Mouse (Mus musculus) myocyte (in vitro differentiated cells): ENCODE measurements around the gene Aifm3. TPM values are rescaled to one million over a fixed set of nuclear protein-coding genes. Genes with fewer than 3 reads are reported as not detected.

ENCODE experiments used
- H3K27me3 ChIP-seq: one replicate; pipeline ENCODE4 v1.6.1; 2011; ENCODE audit not compliant: control insufficient read depth, insufficient read depth, insufficient read length
- H3K36me3 ChIP-seq: one replicate; pipeline ENCODE4 v1.6.1; 2011; ENCODE audit not compliant: control insufficient read depth, insufficient read depth
- H3K4me2 ChIP-seq: one replicate; pipeline ENCODE4 v1.6.1; 2011; ENCODE audit warnings: low read depth, control low read depth
- H3K4me3 ChIP-seq: one replicate; pipeline ENCODE4 v1.5.1; 2011; ENCODE audit warnings: mild to moderate bottlenecking, control low read depth, moderate library complexity
- H3K79me2 ChIP-seq: one replicate; pipeline ENCODE4 v1.6.1; 2011; ENCODE audit not compliant: control insufficient read depth, insufficient read depth
- H3ac ChIP-seq: one replicate; pipeline ENCODE4 v1.6.1; 2011; ENCODE audit not compliant: control insufficient read depth, insufficient read length
- CEBPB ChIP-seq: IDR thresholded peaks from 2 replicates; pipeline ENCODE4 v1.6.1; 2011; ENCODE audit warnings: mild to moderate bottlenecking, moderate library complexity; ENCODE audit not compliant: poor library complexity, insufficient read depth, severe bottlenecking
- E2F4 ChIP-seq: IDR thresholded peaks from one replicate; pipeline ENCODE4 v1.6.1; 2011; ENCODE audit warnings: mild to moderate bottlenecking, control low read depth, moderate library complexity; ENCODE audit not compliant: insufficient read depth
- MAX ChIP-seq: IDR thresholded peaks from one replicate; pipeline ENCODE4 v1.6.1; 2011; ENCODE audit warnings: low read depth, mild to moderate bottlenecking, control low read depth
- MYOD1 ChIP-seq, 3 experiments: IDR thresholded peaks; one replicate each; pipeline ENCODE4 v1.6.1; 2011; ENCODE audit warnings: control low read depth in 2 of 3, low read depth in 2 of 3, mild to moderate bottlenecking in 2 of 3, moderate library complexity in 1 of 3; ENCODE audit not compliant: insufficient read length in 2 of 3, control insufficient read depth in 1 of 3
- MYOG ChIP-seq, 3 experiments: IDR thresholded peaks; one replicate each; pipeline ENCODE4 v1.6.1; 2011; ENCODE audit warnings: control low read depth in 2 of 3, low read depth in 2 of 3, mild to moderate bottlenecking in 2 of 3; ENCODE audit not compliant: insufficient read length in 2 of 3, control insufficient read depth in 1 of 3, insufficient read depth in 1 of 3
- POLR2A ChIP-seq: IDR thresholded peaks from one replicate; pipeline ENCODE4 v1.6.1; 2011; ENCODE audit warnings: low read depth, mild to moderate bottlenecking, control low read depth, moderate library complexity; ENCODE audit not compliant: insufficient read length
- POLR2AphosphoS2 ChIP-seq: IDR thresholded peaks from one replicate; pipeline ENCODE4 v1.6.1; 2011; ENCODE audit warnings: low read depth, control low read depth; ENCODE audit not compliant: insufficient read length
- REST ChIP-seq: IDR thresholded peaks from one replicate; pipeline ENCODE4 v1.6.1; 2011; ENCODE audit warnings: mild to moderate bottlenecking, control low read depth, moderate library complexity; ENCODE audit not compliant: insufficient read depth, insufficient read length
- SRF ChIP-seq: IDR thresholded peaks from one replicate; pipeline ENCODE4 v1.6.1; 2011; ENCODE audit warnings: low read depth; ENCODE audit not compliant: control insufficient read depth, insufficient read length
- TCF12 ChIP-seq: IDR thresholded peaks from one replicate; pipeline ENCODE4 v1.6.1; 2011; ENCODE audit warnings: mild to moderate bottlenecking, control low read depth; ENCODE audit not compliant: poor library complexity, insufficient read depth, severe bottlenecking
- TCF3 ChIP-seq: IDR thresholded peaks from one replicate; pipeline ENCODE4 v1.6.1; 2011; ENCODE audit warnings: low read depth, control low read depth; ENCODE audit not compliant: insufficient read length
- USF1 ChIP-seq: IDR thresholded peaks from one replicate; pipeline ENCODE4 v1.6.1; 2011; ENCODE audit warnings: low read depth, mild to moderate bottlenecking, control low read depth, moderate library complexity
- polyA plus RNA-seq: library from polyadenylated mRNA; unstranded; fragments of >200 nt; fragmentation: generic; extraction: Trizol; gene quantifications from one replicate; pipeline ENCODE4 v1.2.1, GENCODE M21; 2012; ENCODE audit warnings: missing spikeins

Gene Aifm3
- 0.02 TPM for polyA plus RNA-seq

GRCm38 (mm10) chr16:17489469-17490111, at the start of gene Aifm3:
TSS of gene Aifm3 (plus strand) at chr16:17489611.
- peaks cover 3% of the 10 kb centered on the region for H3K79me2 ChIP-seq
- H3K4me3 ChIP-seq, result no peak within 1 kb of the TSS
- H3K36me3 ChIP-seq, result peaks cover 7% of the 10 kb centered on the region
- TF ChIP-seq E2F4 (no peak), MYOD1 (IDR thresholded peaks at IDR 0.05; ENCODE audit: control insufficient read depth in 1 of 3, insufficient read length in 2 of 3, low read depth in 2 of 3) (peak in 1 of 3 experiments; percentile 30)
- no peak within 1 kb of the TSS for H3ac ChIP-seq
- H3K27me3 ChIP-seq, result no peaks in the 10 kb centered on the region
- no peak within 1 kb of the TSS for H3K4me2 ChIP-seq

DNA sequence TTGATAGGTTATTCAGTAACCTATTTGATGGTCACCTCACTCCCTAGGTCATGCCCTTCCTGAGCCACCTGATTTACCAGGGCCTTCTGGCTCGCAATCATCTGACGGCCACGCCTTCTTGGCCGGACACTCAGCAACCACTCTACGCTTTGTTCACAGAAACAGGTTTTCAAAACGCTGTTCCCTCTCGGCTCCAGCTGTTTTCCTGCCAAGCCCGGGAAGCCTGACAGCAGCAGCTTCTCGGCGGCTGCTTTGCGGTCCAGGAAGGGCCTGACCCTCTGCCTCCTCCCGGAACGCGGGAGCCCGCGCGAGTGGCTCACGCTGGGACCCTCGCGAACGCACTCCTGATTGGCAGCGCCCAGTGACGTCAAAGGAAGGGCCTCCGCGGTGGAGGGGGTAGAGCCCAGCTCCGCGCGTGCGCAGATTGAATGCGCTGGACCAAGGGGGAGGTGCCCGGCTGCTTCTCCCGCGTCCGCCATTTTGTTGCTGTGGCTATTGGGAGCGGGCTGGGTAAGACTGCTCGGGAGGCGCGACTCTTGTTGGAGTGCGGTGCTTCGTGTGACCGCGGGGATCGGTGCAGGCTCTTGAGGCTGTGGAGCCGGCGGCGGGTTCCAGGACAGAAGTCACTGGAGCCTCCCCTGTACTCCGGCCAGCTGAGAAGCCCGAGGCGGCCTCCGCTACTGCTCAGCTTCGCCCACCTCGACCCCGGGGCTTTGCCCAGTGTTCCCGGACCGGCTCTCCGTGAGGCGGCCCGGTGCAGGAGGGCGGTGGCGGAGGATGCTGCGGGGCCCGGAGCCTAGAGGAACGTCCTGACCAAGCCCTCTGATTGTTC, 37.7 kb upstream of the Aifm3 start, which contains the start of gene Crkl:
Gene Crkl (plus strand): TSS at position 447 of the 832 bp plus-strand sequence.
- Histone ChIP-seq H3K4me3 (peak within 1 kb of the TSS; percentile 98), H3K79me2 (peaks cover 49% of the 10 kb centered on the region), H3K27me3 (no peaks in the 10 kb centered on the region), H3K36me3 (no peaks in the 10 kb centered on the region), H3K4me2 (peak within 1 kb of the TSS; percentile 95), H3ac (peak within 1 kb of the TSS; percentile 71)
- TF ChIP-seq MYOD1 (IDR thresholded peaks at IDR 0.05; ENCODE audit: control insufficient read depth in 1 of 3, insufficient read length in 2 of 3, low read depth in 2 of 3), result peak in 1 of 3 experiments; percentile 5
- peak; percentile 80 for TF ChIP-seq POLR2AphosphoS2
- TF ChIP-seq MYOG (IDR thresholded peaks at IDR 0.05; ENCODE audit: control insufficient read depth in 1 of 3, insufficient read depth in 1 of 3, insufficient read length in 2 of 3, low read depth in 2 of 3), result peak in 1 of 3 experiments; percentile 44
- no peak for TF ChIP-seq MAX
- TF ChIP-seq SRF, result no peak
- TF ChIP-seq POLR2A, result peak; percentile 84
- TF ChIP-seq E2F4, result no peak

GRCm38 (mm10) chr16:17452373-17452715, 37.1 kb upstream of the Aifm3 start:
- Histone ChIP-seq H3K4me2 (peak overlapping the region; percentile 72), H3K79me2 (peaks cover 55% of the 10 kb centered on the region), H3K27me3 (no peaks in the 10 kb centered on the region), H3K36me3 (no peaks in the 10 kb centered on the region), H3ac (peak overlapping the region; percentile 71), H3K4me3 (peak overlapping the region; percentile 98)
- TF ChIP-seq MYOD1 (IDR thresholded peaks at IDR 0.05; ENCODE audit: control insufficient read depth in 1 of 3, insufficient read length in 2 of 3, low read depth in 2 of 3) (no peak), MAX (no peak)

- Histone ChIP-seq H3K79me2 (peaks cover 100% of the 10 kb centered on the region), H3K4me2 (no peak overlapping the region), H3K36me3 (peaks cover 7% of the 10 kb centered on the region), H3K27me3 (no peaks in the 10 kb centered on the region), H3ac (no peak overlapping the region), H3K4me3 (no peak overlapping the region)
- TF ChIP-seq MYOG (IDR thresholded peaks at IDR 0.05; ENCODE audit: control insufficient read depth in 1 of 3, insufficient read depth in 1 of 3, insufficient read length in 2 of 3, low read depth in 2 of 3), result no peak
- no peak for TF ChIP-seq USF1
- TF ChIP-seq POLR2A, result no peak
- no peak for TF ChIP-seq MYOD1 (IDR thresholded peaks at IDR 0.05; ENCODE audit: control insufficient read depth in 1 of 3, insufficient read length in 2 of 3, low read depth in 2 of 3)
- no peak for TF ChIP-seq TCF3
- no peak for TF ChIP-seq REST
- TF ChIP-seq E2F4, result no peak
- TF ChIP-seq TCF12, result no peak
- TF ChIP-seq CEBPB, result no peak
- no peak for TF ChIP-seq POLR2AphosphoS2
- TF ChIP-seq SRF, result no peak
- no peak for TF ChIP-seq MAX
These were observed 32.5 kb upstream of the Aifm3 start for GRCm38 (mm10) chr16:17456901-17457300.

- no peak overlapping the region for H3K4me2 ChIP-seq
- peaks cover 7% of the 10 kb centered on the region for H3K36me3 ChIP-seq
- TF ChIP-seq USF1 (no peak), E2F4 (no peak), TCF3 (no peak), CEBPB (no peak), TCF12 (no peak), SRF (no peak), MYOG (IDR thresholded peaks at IDR 0.05; ENCODE audit: control insufficient read depth in 1 of 3, insufficient read depth in 1 of 3, insufficient read length in 2 of 3, low read depth in 2 of 3) (no peak), POLR2A (no peak), MAX (no peak), MYOD1 (IDR thresholded peaks at IDR 0.05; ENCODE audit: control insufficient read depth in 1 of 3, insufficient read length in 2 of 3, low read depth in 2 of 3) (no peak), POLR2AphosphoS2 (no peak), REST (no peak)
- no peak overlapping the region for H3ac ChIP-seq
- H3K4me3 ChIP-seq, result no peak overlapping the region
- H3K27me3 ChIP-seq, result no peaks in the 10 kb centered on the region
- peaks cover 99% of the 10 kb centered on the region for H3K79me2 ChIP-seq
These were observed 29.2 kb upstream of the Aifm3 start for GRCm38 (mm10) chr16:17460254-17460653.
